13 mouse cellular contexts compared by ENCODE assay signal in genomic region chr13:104606786-104607580, GRCm38 (mm10).
DNase-seq lines count a peak whose midpoint lies in the region; ATAC-seq and TF ChIP-seq lines count a peak whose summit lies in the region.
"Had no signal": no experiment of that assay in that cellular context is flagged by ENCODE, and none has a peak within 500 bp of the region (broad histone marks: within the 10 kb centered on the region; RNA-seq: fewer than 3 reads in every experiment).

No protein-coding gene starts in this region.

- no peaks in the 10 kb centered on the region for H3K36me3 ChIP-seq in midbrain, postnatal 0 days (ENCODE audit: insufficient read depth, low read length)
- H3K36me3 ChIP-seq: embryonic facial prominence, embryonic 12.5 days; forebrain, embryonic 15.5 days; midbrain, embryonic 12.5 days had no signal

- H3K9me3 ChIP-seq in midbrain, postnatal 0 days (ENCODE audit: low read length), result no peaks in the 10 kb centered on the region
- H3K9me3 ChIP-seq: embryonic facial prominence, embryonic 12.5 days; forebrain, embryonic 15.5 days; midbrain, embryonic 12.5 days had no signal

- TF ChIP-seq CTCF in midbrain, postnatal 0 days (IDR thresholded peaks at IDR 0.05), result no peak

- H3K4me3 ChIP-seq in midbrain, postnatal 0 days (ENCODE audit: low read depth, low read length), result no peak overlapping the region
- H3K4me3 ChIP-seq: embryonic facial prominence, embryonic 12.5 days; forebrain, embryonic 15.5 days; midbrain, embryonic 12.5 days had no signal

- peak; percentile 20 for DNase-seq in A20 (ENCODE audit: low read depth, low spot score)
- DNase-seq in CD8-positive naive resting alpha-beta T cell, adult 2 months (ENCODE audit: low read depth in 2 of 2, low spot score in 2 of 2), result peak; percentile 7 to 15
- DNase-seq in thymus, adult 18-20 months, result peak; percentile 26 to 46
- DNase-seq in cerebellum, adult 11 months, result no peak
- DNase-seq in adrenal gland, postnatal 25 days, result no peak
- DNase-seq in midbrain, postnatal 0 days (ENCODE audit: low spot score), result no peak
- DNase-seq: cerebellum, postnatal 10 days; heart, adult 18-20 months; kidney, adult 18-20 months had no signal

- H3K9ac ChIP-seq in midbrain, postnatal 0 days (replicated peaks; ENCODE audit: low read length, poor library complexity, severe bottlenecking), result no peak overlapping the region
- H3K9ac ChIP-seq: embryonic facial prominence, embryonic 12.5 days; forebrain, embryonic 15.5 days; midbrain, embryonic 12.5 days had no signal

- no peaks in the 10 kb centered on the region for H3K4me1 ChIP-seq in midbrain, postnatal 0 days (ENCODE audit: insufficient read depth, low read length)
- H3K4me1 ChIP-seq: forebrain, embryonic 15.5 days; midbrain, embryonic 12.5 days had no signal

- H3K27me3 ChIP-seq in midbrain, postnatal 0 days (ENCODE audit: insufficient read depth, low read length), result no peaks in the 10 kb centered on the region
- H3K27me3 ChIP-seq: embryonic facial prominence, embryonic 12.5 days; forebrain, embryonic 15.5 days; midbrain, embryonic 12.5 days had no signal

- ATAC-seq in hematopoietic stem cell, adult 5-6 weeks (replicated peaks in 1 of 2; ENCODE audit: insufficient read depth in 1 of 2, low FRiP score in 2 of 2, low TSS enrichment in 1 of 2, low read depth in 1 of 2, poor library complexity in 2 of 2, severe bottlenecking in 2 of 2), result peak; percentile 43 to 46; a peak in 3 of 4 replicates
- no peak for ATAC-seq in midbrain, postnatal 0 days (ENCODE audit: low FRiP score)
- ATAC-seq: forebrain, embryonic 15.5 days had no signal

- H3K4me2 ChIP-seq in midbrain, postnatal 0 days (ENCODE audit: low read depth, low read length, poor library complexity, severe bottlenecking), result no peak overlapping the region
- H3K4me2 ChIP-seq: embryonic facial prominence, embryonic 12.5 days; forebrain, embryonic 15.5 days; midbrain, embryonic 12.5 days had no signal

- no peak overlapping the region for H3K27ac ChIP-seq in midbrain, postnatal 0 days (ENCODE audit: low read depth, low read length)
- H3K27ac ChIP-seq: embryonic facial prominence, embryonic 12.5 days; forebrain, embryonic 15.5 days; midbrain, embryonic 12.5 days had no signal

- WGBS in midbrain, postnatal 0 days, result 78% methylated on average over 14 of the region's 14 CpGs

Comparison
In these comparisons a context has a peak if more than half of its experiments do, and no peak if none do; other contexts are left out.
1. DNase-seq: peak in A20 (single experiment), CD8-positive naive resting alpha-beta T cell, adult 2 months (2 of 2) and thymus, adult 18-20 months (2 of 2); none in cerebellum, adult 11 months (single experiment), adrenal gland, postnatal 25 days (single experiment) and midbrain, postnatal 0 days (single experiment).